Mouse (Mus musculus) limb, embryonic 11.5 days (tissue): ENCODE measurements around the gene Hes1. TPM values are rescaled to one million over a fixed set of nuclear protein-coding genes. Genes with fewer than 3 reads are reported as not detected.

ENCODE experiments used
- ATAC-seq: fragments of 200-750 bp; cut with Nextera tagmentation; 2 replicates; pipeline ENCODE4 v1.8.0; 2017; ENCODE audit warnings: low read depth; ENCODE audit not compliant: insufficient number of reproducible peaks, low FRiP score, low TSS enrichment
- DNase-seq: peaks from one replicate; pipeline ENCODE4 v3.0.0-alpha.2; 2015; ENCODE audit warnings: low spot score
- H3K27ac ChIP-seq: fragments of 300-500 bp; sonication (generic); replicated peaks from 2 replicates; pipeline ENCODE4 v1.5.1; 2014; ENCODE audit warnings: low read depth, mild to moderate bottlenecking, low read length
- H3K27me3 ChIP-seq: fragments of 300-500 bp; sonication (generic); 2 replicates; pipeline ENCODE4 v1.6.1; 2014; ENCODE audit warnings: mild to moderate bottlenecking, low read length, mixed read lengths; ENCODE audit not compliant: control insufficient read depth, insufficient read depth
- H3K36me3 ChIP-seq: fragments of 300-500 bp; sonication (generic); 2 replicates; pipeline ENCODE4 v1.6.1; 2014; ENCODE audit warnings: mild to moderate bottlenecking, low read length, moderate library complexity, mixed read lengths; ENCODE audit not compliant: control insufficient read depth, insufficient read depth
- H3K4me1 ChIP-seq: fragments of 300-500 bp; sonication (generic); 2 replicates; pipeline ENCODE4 v1.6.1; 2014; ENCODE audit warnings: low read length, mixed read lengths; ENCODE audit not compliant: control insufficient read depth, insufficient read depth
- H3K4me2 ChIP-seq: fragments of 300-500 bp; sonication (generic); 2 replicates; pipeline ENCODE4 v1.6.1; 2014; ENCODE audit warnings: low read depth, mild to moderate bottlenecking, moderate library complexity; ENCODE audit not compliant: severe bottlenecking
- H3K4me3 ChIP-seq: fragments of 300-500 bp; sonication (generic); 2 replicates; pipeline ENCODE4 v1.5.1; 2014; ENCODE audit warnings: low read depth, low read length
- H3K9ac ChIP-seq: fragments of 300-500 bp; sonication (generic); 2 replicates; pipeline ENCODE4 v1.6.1; 2014; ENCODE audit warnings: mild to moderate bottlenecking, low read length
- H3K9me3 ChIP-seq: fragments of 300-500 bp; sonication (generic); 2 replicates; pipeline ENCODE4 v1.6.1; 2016; ENCODE audit warnings: low read length; ENCODE audit not compliant: control insufficient read depth
- WGBS: fragments of 180-500 bp; shearing (Covaris S2); extraction: QIAGEN DNeasy Blood & Tissue Kit; methylation state at CpG from one replicate; pipeline ENCODE4 v1.1.7; 2014; 5-methylcytosine and 5-hydroxymethylcytosine counted together
- polyA plus RNA-seq: library from polyadenylated mRNA; unstranded; fragments of >200 nt; fragmentation: Nextera tagmentation; extraction: Ambion mirVana; gene quantifications from 2 replicates; pipeline ENCODE4 v1.2.1, GENCODE M21; 2014

Gene Hes1
- polyA plus RNA-seq, 1 experiment from 2014 or later: 71.0 TPM

DNA sequence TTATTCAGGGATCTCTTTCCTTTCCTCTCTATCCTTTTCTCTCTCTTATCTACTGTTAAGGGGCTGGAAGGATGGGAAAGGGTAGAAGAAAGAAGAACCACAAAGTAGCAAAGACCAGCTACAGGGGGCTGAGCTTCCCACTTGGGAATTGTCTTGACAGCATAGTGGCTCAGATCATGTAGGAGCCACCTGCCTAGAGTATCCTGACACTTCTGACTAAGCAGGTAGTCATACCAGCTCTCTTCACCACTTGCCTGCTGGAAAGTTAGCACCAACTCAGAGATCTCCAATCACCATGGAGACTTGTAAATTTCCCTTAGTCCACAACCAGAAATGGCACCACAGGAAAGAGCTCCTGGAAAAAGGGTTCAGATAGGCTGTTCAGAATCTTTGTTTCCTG lies 46.9 kb downstream of the Hes1 start:
- H3K4me1 ChIP-seq: peaks cover 7% of the 10 kb centered on the region

DNA sequence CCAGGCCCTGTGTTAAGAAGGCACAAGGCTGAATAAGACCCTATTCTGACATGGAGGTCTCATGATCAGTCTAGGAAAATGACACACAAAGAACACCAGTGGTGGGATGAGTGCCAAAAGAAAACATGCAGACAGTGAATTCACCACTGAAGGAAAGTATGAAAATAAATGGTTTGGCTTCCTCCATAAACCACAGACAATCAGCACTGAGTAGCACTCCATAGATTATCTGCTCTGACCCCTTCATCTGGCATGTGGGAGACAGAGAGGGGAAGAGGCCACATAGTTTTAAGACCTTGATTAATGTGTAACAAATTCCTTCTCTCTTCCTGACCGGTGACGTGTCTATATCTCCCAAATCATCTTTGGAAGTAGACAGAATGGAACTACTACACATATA lies 47.4 kb downstream of the Hes1 start:
- Histone ChIP-seq H3K9me3 (no peaks in the 10 kb centered on the region), H3K4me3 (no peak overlapping the region), H3K4me2 (no peak overlapping the region), H3K27ac (no peak overlapping the region), H3K27me3 (no peaks in the 10 kb centered on the region), H3K9ac (no peak overlapping the region), H3K36me3 (no peaks in the 10 kb centered on the region), H3K4me1 (peaks cover 7% of the 10 kb centered on the region)
- WGBS: 47% methylated on average over 2 of the region's 2 CpGs
- DNase-seq (no peak), ATAC-seq (no peak)

More for the DNA sequence above, 46.9 kb downstream of the Hes1 start:
- Histone ChIP-seq H3K9me3 (no peaks in the 10 kb centered on the region), H3K36me3 (no peaks in the 10 kb centered on the region), H3K4me2 (no peak overlapping the region), H3K4me3 (no peak overlapping the region), H3K27me3 (no peaks in the 10 kb centered on the region), H3K27ac (no peak overlapping the region), H3K9ac (no peak overlapping the region)
- ATAC-seq: no peak
- no peak for DNase-seq

DNA sequence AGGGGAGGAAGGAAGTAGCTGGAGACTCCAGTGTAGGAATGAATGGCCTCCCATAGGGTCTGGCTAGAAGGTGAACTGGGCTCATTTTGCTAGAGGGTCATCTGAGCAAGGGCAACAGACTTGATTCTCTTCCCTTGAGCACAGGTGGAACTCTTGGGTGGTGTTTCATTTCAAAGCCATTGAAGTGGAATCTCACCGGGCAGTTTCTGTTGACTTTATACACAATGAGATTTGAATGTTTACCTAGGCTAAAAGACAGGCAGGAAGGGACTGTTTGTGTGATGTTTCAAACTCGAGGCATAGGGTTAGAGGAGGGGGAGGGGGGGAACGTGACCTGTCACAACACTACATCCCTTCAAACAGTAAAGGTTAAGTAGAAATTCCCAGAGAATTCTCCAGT lies 49.0 kb downstream of the Hes1 start:
- Histone ChIP-seq H3K36me3 (no peaks in the 10 kb centered on the region), H3K4me1 (peaks cover 7% of the 10 kb centered on the region), H3K9me3 (no peaks in the 10 kb centered on the region), H3K4me3 (no peak overlapping the region), H3K27ac (no peak overlapping the region), H3K9ac (no peak overlapping the region), H3K4me2 (no peak overlapping the region), H3K27me3 (no peaks in the 10 kb centered on the region)
- DNase-seq: no peak
- WGBS: 13% methylated on average over 3 of the region's 3 CpGs
- ATAC-seq: no peak

- H3K36me3 ChIP-seq: no peaks in the 10 kb centered on the region
- peaks cover 7% of the 10 kb centered on the region for H3K4me1 ChIP-seq
- ATAC-seq (no peak), DNase-seq (no peak)
- no peaks in the 10 kb centered on the region for H3K9me3 ChIP-seq
- no peak overlapping the region for H3K27ac ChIP-seq
- H3K9ac ChIP-seq: no peak overlapping the region
- H3K27me3 ChIP-seq: no peaks in the 10 kb centered on the region
- H3K4me2 ChIP-seq: no peak overlapping the region
- no peak overlapping the region for H3K4me3 ChIP-seq
- 84% methylated on average over 8 of the region's 8 CpGs for WGBS
These were observed 49.6 kb downstream of the Hes1 start for GRCm38 (mm10) chr16:30113800-30114199.

DNA sequence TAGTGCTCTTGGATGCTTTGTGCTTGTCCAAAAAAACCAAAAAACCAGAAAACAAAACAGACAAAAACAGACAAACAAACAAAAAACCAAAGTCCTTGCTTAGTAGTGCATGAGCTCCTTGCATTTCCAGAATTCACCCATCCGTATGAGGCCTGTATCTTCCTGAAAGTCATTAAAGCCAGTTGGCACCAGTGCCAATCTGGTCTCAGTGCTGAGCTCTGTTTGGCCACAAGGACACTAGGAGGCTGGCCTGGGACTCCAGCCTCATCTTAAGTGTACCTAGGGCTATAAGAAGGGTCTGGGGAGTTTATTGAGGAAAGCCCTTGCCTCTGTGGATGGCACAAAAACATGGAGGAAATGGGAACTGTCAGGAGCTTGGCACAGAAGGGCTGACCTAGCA lies 50.3 kb downstream of the Hes1 start:
- ATAC-seq (no peak), DNase-seq (no peak)
- Histone ChIP-seq H3K4me2 (no peak overlapping the region), H3K27ac (no peak overlapping the region), H3K36me3 (no peaks in the 10 kb centered on the region), H3K27me3 (no peaks in the 10 kb centered on the region), H3K9me3 (no peaks in the 10 kb centered on the region), H3K4me3 (no peak overlapping the region), H3K4me1 (peaks cover 7% of the 10 kb centered on the region), H3K9ac (no peak overlapping the region)
- 85% methylated on average over 1 of the region's 1 CpGs for WGBS

Other genes with a start within 250 kb of the Hes1 start
- not detected in 2 replicates for gene Cpn2, start 203.1 kb downstream of the Hes1 start, polyA plus RNA-seq
- 0.74 and 0.89 TPM in 2 replicates for gene Lrrc15, start 218.9 kb downstream of the Hes1 start, polyA plus RNA-seq
- 1.5 and 2.8 TPM in 2 replicates for gene Gp5, start 246.4 kb downstream of the Hes1 start, polyA plus RNA-seq